Mouse (Mus musculus) neural tube, embryonic 15.5 days (tissue): Measurements from ENCODE around the gene Bzw2. TPM values are rescaled to one million over a fixed set of nuclear protein-coding genes. Genes with fewer than 3 reads are reported as not detected.

Experiments used
- ATAC-seq: fragments of 200-750 bp; cut with Nextera tagmentation; 2 replicates; pipeline ENCODE4 v1.8.0; 2017; ENCODE audit warnings: mild to moderate bottlenecking, moderate TSS enrichment, moderate library complexity; ENCODE audit not compliant: low FRiP score
- H3K27ac ChIP-seq: fragments of 300-500 bp; sonication (generic); replicated peaks from 2 replicates; pipeline ENCODE4 v1.5.1; 2015; ENCODE audit warnings: mild to moderate bottlenecking, inconsistent platforms
- H3K27me3 ChIP-seq: fragments of 300-500 bp; sonication (generic); replicated peaks from 2 replicates; pipeline ENCODE4 v1.6.1; 2015; ENCODE audit warnings: inconsistent platforms
- H3K36me3 ChIP-seq: fragments of 300-500 bp; sonication (generic); 2 replicates; pipeline ENCODE4 v1.6.1; 2015; ENCODE audit warnings: inconsistent platforms
- H3K4me1 ChIP-seq: fragments of 300-500 bp; sonication (generic); 2 replicates; pipeline ENCODE4 v1.6.1; 2015; ENCODE audit warnings: inconsistent platforms
- H3K4me2 ChIP-seq: fragments of 300-500 bp; sonication (generic); 2 replicates; pipeline ENCODE4 v1.6.1; 2015; ENCODE audit warnings: inconsistent platforms, mild to moderate bottlenecking, moderate library complexity
- H3K4me3 ChIP-seq: fragments of 300-500 bp; sonication (generic); replicated peaks from 2 replicates; pipeline ENCODE4 v1.5.1; 2015; ENCODE audit warnings: mild to moderate bottlenecking, inconsistent platforms
- H3K9ac ChIP-seq: fragments of 300-500 bp; sonication (generic); replicated peaks from 2 replicates; pipeline ENCODE4 v1.6.1; 2015; ENCODE audit warnings: mild to moderate bottlenecking, inconsistent platforms
- H3K9me3 ChIP-seq: fragments of 300-500 bp; sonication (generic); replicated peaks from 2 replicates; pipeline ENCODE4 v1.6.1; 2016; ENCODE audit warnings: inconsistent platforms
- WGBS: fragments of 180-500 bp; shearing (Covaris S2); methylation state at CpG from one replicate; pipeline ENCODE4 v1.1.7; 2015; ENCODE audit warnings: mixed read lengths; 5-methylcytosine and 5-hydroxymethylcytosine counted together
- polyA plus RNA-seq: library from polyadenylated mRNA; unstranded; fragments of >200 nt; fragmentation: Nextera tagmentation; extraction: Ambion mirVana; gene quantifications from 2 replicates; pipeline ENCODE4 v1.2.1, GENCODE M21; 2015

Gene Bzw2
- polyA plus RNA-seq, 1 experiment from 2014 or later, result 378 TPM

DNA sequence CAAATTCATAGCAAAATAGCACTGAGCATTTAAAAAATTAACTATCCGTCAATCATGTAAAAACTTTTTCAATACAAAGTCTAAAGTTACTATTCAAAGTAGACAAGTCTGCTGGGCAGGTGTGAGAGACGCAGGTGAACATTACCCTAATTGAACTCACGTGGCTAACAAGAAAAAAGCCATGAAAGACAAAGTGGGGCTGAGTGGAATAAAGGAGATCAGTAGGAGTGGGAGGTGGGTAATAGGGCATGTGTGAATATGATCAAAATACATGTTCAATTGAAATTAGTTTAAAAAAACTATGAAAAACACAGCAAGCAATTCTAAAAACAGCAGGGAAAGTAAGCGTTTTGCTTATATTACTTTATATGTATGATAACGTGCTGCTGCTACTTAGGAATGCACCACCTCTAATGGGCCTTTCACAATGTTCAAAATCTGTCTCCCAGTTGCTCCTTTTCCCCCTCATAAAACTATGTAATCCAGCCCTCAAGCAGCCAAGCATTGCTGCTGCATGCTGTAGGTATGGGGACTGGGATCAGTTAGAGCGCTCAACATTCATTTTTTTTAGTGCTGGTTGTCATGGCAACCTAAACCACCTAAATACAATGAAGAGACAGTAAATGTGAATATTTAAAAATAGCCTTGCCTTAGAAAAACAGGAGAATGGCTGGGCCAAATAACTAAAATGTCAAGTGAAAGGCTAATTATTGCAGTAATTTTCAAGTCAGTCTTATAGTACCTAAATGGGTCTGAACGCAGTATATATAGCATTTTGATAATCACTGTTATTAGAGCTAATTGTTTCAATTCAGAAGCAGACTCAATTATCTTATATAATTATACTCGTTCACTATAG is 54.9 kb downstream of the Bzw2 start:
- no peak overlapping the region for H3K4me3 ChIP-seq
- H3K27ac ChIP-seq, result no peak overlapping the region
- no peaks in the 10 kb centered on the region for H3K9me3 ChIP-seq
- peak; percentile 84; the same call in 1 of the 2 replicates for ATAC-seq
- H3K36me3 ChIP-seq, result peaks cover 45% of the 10 kb centered on the region
- H3K9ac ChIP-seq, result no peak overlapping the region
- H3K4me2 ChIP-seq, result no peak overlapping the region
- no peaks in the 10 kb centered on the region for H3K4me1 ChIP-seq
- H3K27me3 ChIP-seq, result no peaks in the 10 kb centered on the region
- 67% methylated on average over 8 of the region's 8 CpGs for WGBS

DNA sequence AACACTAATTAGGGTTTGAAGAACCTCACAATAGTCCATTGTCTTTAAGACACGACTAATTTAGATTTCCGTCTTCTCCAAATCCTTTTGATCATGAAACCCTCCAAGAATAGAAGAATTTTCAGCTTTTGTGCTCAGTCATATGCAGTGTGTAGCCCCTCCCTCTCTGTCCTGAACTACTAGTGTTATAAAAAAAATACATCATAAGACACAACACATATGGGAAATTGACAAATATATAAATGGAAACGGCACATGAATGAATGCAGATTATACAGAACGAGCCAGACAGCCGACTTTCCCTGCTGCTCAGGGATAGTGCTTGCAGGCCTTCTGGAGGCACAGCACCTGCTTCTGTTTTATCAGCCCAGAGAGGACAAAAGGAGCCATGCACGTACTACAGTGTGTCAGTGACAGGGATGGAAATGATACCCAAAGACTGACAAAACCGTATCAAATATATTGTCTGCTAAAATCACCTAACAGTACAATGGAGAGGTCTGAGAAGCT is 62.5 kb downstream of the Bzw2 start:
- no peak overlapping the region for H3K4me2 ChIP-seq
- H3K9me3 ChIP-seq, result no peaks in the 10 kb centered on the region
- H3K4me3 ChIP-seq, result no peak overlapping the region
- H3K27me3 ChIP-seq, result no peaks in the 10 kb centered on the region
- H3K4me1 ChIP-seq, result no peaks in the 10 kb centered on the region
- no peak overlapping the region for H3K27ac ChIP-seq
- ATAC-seq, result no peak
- 71% methylated on average over 7 of the region's 7 CpGs for WGBS
- peaks cover 37% of the 10 kb centered on the region for H3K36me3 ChIP-seq
- H3K9ac ChIP-seq, result no peak overlapping the region

DNA sequence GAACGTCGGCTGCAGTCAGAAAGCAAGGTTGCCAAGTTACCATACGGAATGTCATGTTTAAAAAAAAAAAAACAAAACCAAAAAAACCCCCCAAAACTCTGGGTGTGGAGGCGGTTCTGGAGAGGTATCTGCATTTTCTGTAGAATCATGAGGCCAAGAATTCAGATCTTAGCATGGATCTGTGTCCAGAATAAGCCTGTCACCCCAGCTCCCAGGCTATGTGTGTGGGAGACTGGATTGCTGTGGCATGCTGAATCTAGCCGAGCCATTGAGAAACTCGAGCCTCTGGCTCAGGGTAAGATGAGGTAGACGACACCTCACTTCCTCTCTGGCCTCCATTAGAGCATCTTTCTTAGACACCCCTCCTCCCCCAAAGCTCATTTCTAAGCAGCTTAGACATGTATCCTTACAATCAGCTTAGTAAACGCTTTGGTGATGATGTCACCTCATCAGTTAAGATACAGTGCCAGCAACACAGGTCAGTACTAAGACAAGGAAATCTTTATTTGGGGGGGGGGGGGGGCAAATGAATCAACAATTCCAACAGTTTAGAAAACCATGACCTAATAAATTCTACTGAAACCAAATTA is 64.7 kb downstream of the Bzw2 start:
- H3K4me1 ChIP-seq, result no peaks in the 10 kb centered on the region
- ATAC-seq, result no peak

DNA sequence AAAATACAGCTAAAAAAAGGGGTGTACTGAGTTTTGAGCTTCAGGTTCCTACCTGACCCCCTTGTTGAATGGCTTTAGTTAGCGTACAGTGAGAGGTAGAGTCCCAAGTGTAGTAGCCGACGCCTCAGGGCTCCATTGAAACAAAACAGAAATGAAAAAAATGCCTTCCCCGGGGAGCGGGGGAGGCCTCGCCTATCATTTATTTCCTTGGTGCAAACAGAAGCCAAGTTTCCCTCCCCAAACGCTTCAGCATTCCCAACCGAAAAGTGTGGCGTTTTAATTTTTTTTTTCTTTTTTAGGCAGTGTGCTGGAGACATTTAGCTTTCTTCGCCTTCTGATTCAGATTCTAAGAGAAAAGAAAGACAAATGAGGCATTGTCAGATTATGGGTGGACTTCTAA is 65.9 kb downstream of the Bzw2 start:
- Histone ChIP-seq H3K9me3 (no peaks in the 10 kb centered on the region), H3K4me1 (no peaks in the 10 kb centered on the region), H3K9ac (no peak overlapping the region), H3K4me2 (no peak overlapping the region), H3K27ac (no peak overlapping the region), H3K27me3 (no peaks in the 10 kb centered on the region), H3K4me3 (no peak overlapping the region), H3K36me3 (peaks cover 31% of the 10 kb centered on the region)
- ATAC-seq, result no peak
- 96% methylated on average over 10 of the region's 10 CpGs for WGBS

More for the DNA sequence above, 64.7 kb downstream of the Bzw2 start:
- no peak overlapping the region for H3K4me2 ChIP-seq
- no peaks in the 10 kb centered on the region for H3K9me3 ChIP-seq
- H3K27ac ChIP-seq, result no peak overlapping the region
- no peaks in the 10 kb centered on the region for H3K27me3 ChIP-seq
- H3K9ac ChIP-seq, result no peak overlapping the region
- H3K4me3 ChIP-seq, result no peak overlapping the region
- peaks cover 31% of the 10 kb centered on the region for H3K36me3 ChIP-seq
- WGBS, result 76% methylated on average over 8 of the region's 8 CpGs

DNA sequence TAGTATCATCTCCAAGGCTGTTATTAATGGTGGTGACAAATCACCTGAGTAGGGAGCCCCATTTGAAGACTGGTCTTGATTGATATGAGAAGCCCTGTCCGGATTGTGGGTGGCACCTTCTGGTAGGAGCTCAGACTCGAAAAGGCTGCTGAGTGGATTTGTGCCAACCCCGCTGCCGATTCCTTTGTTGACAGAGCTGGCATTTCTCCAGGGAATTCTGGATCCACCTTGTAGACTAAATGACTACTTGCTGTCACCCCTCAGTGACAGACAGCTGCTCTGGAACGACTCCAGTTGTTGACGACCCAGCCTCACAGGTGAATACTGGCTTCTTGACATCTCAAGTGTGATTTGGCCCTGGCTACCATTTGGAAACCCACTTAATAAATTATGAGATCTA is 68.7 kb downstream of the Bzw2 start:
- Histone ChIP-seq H3K27me3 (no peaks in the 10 kb centered on the region), H3K9ac (no peak overlapping the region), H3K27ac (no peak overlapping the region), H3K4me3 (no peak overlapping the region), H3K4me2 (no peak overlapping the region), H3K9me3 (no peaks in the 10 kb centered on the region), H3K4me1 (no peaks in the 10 kb centered on the region), H3K36me3 (peaks cover 23% of the 10 kb centered on the region)
- 61% methylated on average over 6 of the region's 6 CpGs for WGBS
- 0 out of 2 replicates have a peak, but pooled peaks have one; percentile 40 for ATAC-seq

GRCm38 (mm10) chr12:36088804-36089203 is 69.1 kb downstream of the Bzw2 start:
- H3K9ac ChIP-seq, result no peak overlapping the region
- peaks cover 23% of the 10 kb centered on the region for H3K36me3 ChIP-seq
- no peaks in the 10 kb centered on the region for H3K4me1 ChIP-seq
- H3K27ac ChIP-seq, result no peak overlapping the region
- 98% methylated on average over 1 of the region's 1 CpGs for WGBS
- H3K27me3 ChIP-seq, result no peaks in the 10 kb centered on the region
- H3K4me2 ChIP-seq, result no peak overlapping the region
- H3K4me3 ChIP-seq, result no peak overlapping the region
- no peak for ATAC-seq
- no peaks in the 10 kb centered on the region for H3K9me3 ChIP-seq

- 96% methylated on average over 2 of the region's 2 CpGs for WGBS
- no peak for ATAC-seq
- H3K9ac ChIP-seq, result no peak overlapping the region
- peaks cover 1% of the 10 kb centered on the region; the same call in 1 of the 2 replicates for H3K36me3 ChIP-seq
- H3K27ac ChIP-seq, result no peak overlapping the region
- no peaks in the 10 kb centered on the region for H3K4me1 ChIP-seq
- no peaks in the 10 kb centered on the region for H3K9me3 ChIP-seq
- no peak overlapping the region for H3K4me3 ChIP-seq
- no peaks in the 10 kb centered on the region for H3K27me3 ChIP-seq
- no peak overlapping the region for H3K4me2 ChIP-seq
These were observed 72.5 kb downstream of the Bzw2 start for GRCm38 (mm10) chr12:36085380-36085779.

DNA sequence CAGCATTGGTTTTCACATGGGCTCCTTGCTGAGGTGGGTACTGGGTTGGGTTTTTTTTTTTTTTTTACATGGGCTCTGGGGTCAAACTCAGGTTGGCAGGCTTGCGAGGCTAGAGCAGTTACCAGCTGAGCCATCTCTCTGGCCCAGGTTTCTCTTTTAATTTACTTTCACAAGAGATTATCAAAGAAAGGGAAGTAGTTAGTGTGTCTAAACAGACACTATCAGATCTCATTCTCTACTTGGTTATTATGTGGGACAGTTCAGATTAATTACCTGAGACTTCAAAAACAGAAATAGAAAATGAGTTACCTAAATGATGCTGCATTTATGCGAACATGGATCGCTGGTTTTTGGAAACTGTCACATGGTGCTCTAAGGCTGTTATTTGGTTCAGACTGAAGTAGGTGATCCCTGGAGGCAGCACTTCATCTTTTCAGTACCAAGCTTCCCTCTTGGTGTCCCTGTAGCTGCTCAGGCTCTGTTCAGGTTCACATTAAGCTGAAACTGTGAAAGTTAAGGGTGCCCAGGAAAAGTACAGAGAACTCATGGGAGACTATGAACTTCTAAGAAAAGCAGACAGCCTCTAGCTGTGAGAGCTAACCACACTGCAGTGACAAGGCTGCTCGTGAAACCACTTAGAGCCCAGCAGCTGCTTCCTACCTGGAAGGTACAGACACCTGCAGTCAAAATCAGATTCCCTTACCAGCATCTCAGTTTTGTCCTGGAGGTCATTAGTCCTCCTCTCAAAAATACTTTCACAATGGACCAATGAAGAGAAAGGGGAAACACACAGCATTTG is 79.6 kb downstream of the Bzw2 start:
- 80% methylated on average over 4 of the region's 4 CpGs for WGBS

DNA sequence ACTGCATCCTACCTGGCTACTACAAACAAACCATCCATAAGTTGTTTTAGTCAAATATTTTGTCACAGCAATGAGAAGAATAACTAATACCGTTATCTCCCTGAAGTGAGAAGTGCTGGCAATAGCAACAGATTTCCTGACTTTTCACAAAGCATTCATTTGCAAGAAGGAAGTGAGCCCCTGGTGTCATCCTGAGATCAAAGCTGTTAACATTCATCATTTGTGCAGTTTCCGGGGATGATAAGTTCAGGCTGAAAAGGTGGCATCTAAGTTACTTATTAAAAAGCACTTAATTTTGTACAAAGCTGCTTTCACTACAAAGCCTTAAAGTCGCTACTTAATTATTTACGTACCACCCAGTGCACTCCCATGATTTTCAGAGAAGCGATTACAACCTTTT is 85.0 kb downstream of the Bzw2 start:
- 17% methylated on average over 5 of the region's 5 CpGs for WGBS
- Histone ChIP-seq H3K27me3 (no peaks in the 10 kb centered on the region), H3K9me3 (no peaks in the 10 kb centered on the region), H3K36me3 (no peaks in the 10 kb centered on the region), H3K9ac (no peak overlapping the region), H3K4me2 (no peak overlapping the region), H3K4me1 (no peaks in the 10 kb centered on the region), H3K27ac (no peak overlapping the region), H3K4me3 (no peak overlapping the region)
- no peak for ATAC-seq

More for the DNA sequence above, 79.6 kb downstream of the Bzw2 start:
- no peak overlapping the region for H3K4me3 ChIP-seq
- H3K9ac ChIP-seq, result no peak overlapping the region
- ATAC-seq, result no peak
- H3K4me1 ChIP-seq, result no peaks in the 10 kb centered on the region
- H3K9me3 ChIP-seq, result no peaks in the 10 kb centered on the region
- no peaks in the 10 kb centered on the region for H3K36me3 ChIP-seq
- H3K27ac ChIP-seq, result no peak overlapping the region
- no peak overlapping the region for H3K4me2 ChIP-seq
- H3K27me3 ChIP-seq, result no peaks in the 10 kb centered on the region

- ATAC-seq, result no peak
- Histone ChIP-seq H3K9ac (no peak overlapping the region), H3K9me3 (no peaks in the 10 kb centered on the region), H3K4me1 (no peaks in the 10 kb centered on the region), H3K27me3 (no peaks in the 10 kb centered on the region), H3K4me3 (no peak overlapping the region), H3K4me2 (no peak overlapping the region), H3K27ac (no peak overlapping the region), H3K36me3 (no peaks in the 10 kb centered on the region)
- 91% methylated on average over 4 of the region's 4 CpGs for WGBS
These were observed 87.6 kb downstream of the Bzw2 start for GRCm38 (mm10) chr12:36070231-36070630.

GRCm38 (mm10) chr12:36067538-36067937 is 90.3 kb downstream of the Bzw2 start:
- Histone ChIP-seq H3K27ac (no peak overlapping the region), H3K4me3 (no peak overlapping the region), H3K4me2 (no peak overlapping the region), H3K27me3 (no peaks in the 10 kb centered on the region), H3K9me3 (no peaks in the 10 kb centered on the region), H3K9ac (no peak overlapping the region), H3K4me1 (no peaks in the 10 kb centered on the region), H3K36me3 (no peaks in the 10 kb centered on the region)
- ATAC-seq, result no peak
- WGBS, result 96% methylated on average over 2 of the region's 2 CpGs
